Mouse (Mus musculus) thymus, adult 2 months (tissue): Measurements from ENCODE around the gene Aspg. TPM values are rescaled to one million over a fixed set of nuclear protein-coding genes. Genes with fewer than 3 reads are reported as not detected.

ENCODE experiments used
- DNase-seq: peaks from one replicate; pipeline ENCODE4 v3.0.0; 2021
- H3K27ac ChIP-seq: fragments of 200-500 bp; 2 replicates; pipeline ENCODE4 v1.5.1; 2012; ENCODE audit warnings: low read length, control low read depth; ENCODE audit not compliant: control insufficient read depth, insufficient read depth
- H3K27me3 ChIP-seq: fragments of 200-500 bp; 2 replicates; pipeline ENCODE4 v1.6.1; 2012; ENCODE audit warnings: mild to moderate bottlenecking, low read length, moderate library complexity, mixed read lengths; ENCODE audit not compliant: control insufficient read depth, insufficient read depth
- H3K36me3 ChIP-seq: fragments of 200-500 bp; 2 replicates; pipeline ENCODE4 v1.6.1; 2012; ENCODE audit warnings: mild to moderate bottlenecking, low read length, moderate library complexity; ENCODE audit not compliant: control insufficient read depth, insufficient read depth
- H3K4me1 ChIP-seq: fragments of 200-500 bp; replicated peaks from 2 replicates; pipeline ENCODE4 v1.6.1; 2012; ENCODE audit warnings: low read length; ENCODE audit not compliant: control insufficient read depth, insufficient read depth
- H3K4me3 ChIP-seq: fragments of 200-500 bp; 2 replicates; pipeline ENCODE4 v1.5.1; 2012; ENCODE audit warnings: mild to moderate bottlenecking, low read length, control low read depth, moderate library complexity; ENCODE audit not compliant: control insufficient read depth, insufficient read depth
- CTCF ChIP-seq: fragments of 200-500 bp; IDR thresholded peaks from 2 replicates; pipeline ENCODE4 v1.5.1; 2012; ENCODE audit warnings: mild to moderate bottlenecking, control low read depth, low read length, moderate library complexity, borderline replicate concordance; ENCODE audit not compliant: control insufficient read depth, poor library complexity, insufficient read depth; ENCODE audit errors: extremely low read depth
- POLR2A ChIP-seq: fragments of 200-500 bp; IDR thresholded peaks from 2 replicates; pipeline ENCODE4 v1.6.1; 2012; ENCODE audit warnings: mild to moderate bottlenecking, low read length, control low read depth, moderate library complexity; ENCODE audit not compliant: control insufficient read depth, poor library complexity, insufficient read depth; ENCODE audit errors: extremely low read depth
- WGBS: fragments of 180-500 bp; shearing (Covaris S2); methylation state at CpG from one replicate; pipeline ENCODE4 v1.1.7; 2018; 5-methylcytosine and 5-hydroxymethylcytosine counted together
- polyA plus RNA-seq: library from polyadenylated mRNA; depleted of rRNA; stranded (reverse); fragments of >200 nt; gene quantifications from 2 replicates; pipeline ENCODE4 v1.2.3, GENCODE M21; 2012; rRNA removed

Aspg gene
- polyA plus RNA-seq, 1 experiment, result 9.1 TPM

DNA sequence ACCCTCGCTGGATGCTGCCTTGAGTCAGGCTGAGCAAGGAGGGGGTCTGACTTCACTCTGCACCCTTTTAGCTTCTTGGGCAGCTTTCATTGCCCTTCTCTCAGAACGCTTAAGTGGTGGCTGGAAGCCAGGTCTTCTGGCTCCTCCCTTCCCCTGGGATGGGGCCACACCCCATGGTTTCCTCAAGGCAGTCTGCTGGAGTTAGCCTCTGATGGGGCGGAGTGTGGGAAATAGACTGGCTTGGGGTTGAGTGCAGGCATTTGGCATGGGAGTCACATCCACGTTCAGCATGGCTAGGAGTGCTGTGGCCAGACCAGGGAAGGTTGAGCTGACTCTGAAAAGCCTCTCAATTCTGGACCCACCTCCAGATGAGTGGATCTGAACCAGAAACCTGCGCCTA is 62.8 kb downstream of the Aspg start:
- TF ChIP-seq POLR2A, result no peak
- TF ChIP-seq CTCF, result no peak
- no peak overlapping the region for H3K4me3 ChIP-seq
- WGBS, result 83% methylated on average over 5 of the region's 5 CpGs
- H3K27ac ChIP-seq, result no peak overlapping the region
- H3K27me3 ChIP-seq, result no peaks in the 10 kb centered on the region
- no peak for DNase-seq
- H3K36me3 ChIP-seq, result no peaks in the 10 kb centered on the region
- H3K4me1 ChIP-seq, result no peaks in the 10 kb centered on the region

DNA sequence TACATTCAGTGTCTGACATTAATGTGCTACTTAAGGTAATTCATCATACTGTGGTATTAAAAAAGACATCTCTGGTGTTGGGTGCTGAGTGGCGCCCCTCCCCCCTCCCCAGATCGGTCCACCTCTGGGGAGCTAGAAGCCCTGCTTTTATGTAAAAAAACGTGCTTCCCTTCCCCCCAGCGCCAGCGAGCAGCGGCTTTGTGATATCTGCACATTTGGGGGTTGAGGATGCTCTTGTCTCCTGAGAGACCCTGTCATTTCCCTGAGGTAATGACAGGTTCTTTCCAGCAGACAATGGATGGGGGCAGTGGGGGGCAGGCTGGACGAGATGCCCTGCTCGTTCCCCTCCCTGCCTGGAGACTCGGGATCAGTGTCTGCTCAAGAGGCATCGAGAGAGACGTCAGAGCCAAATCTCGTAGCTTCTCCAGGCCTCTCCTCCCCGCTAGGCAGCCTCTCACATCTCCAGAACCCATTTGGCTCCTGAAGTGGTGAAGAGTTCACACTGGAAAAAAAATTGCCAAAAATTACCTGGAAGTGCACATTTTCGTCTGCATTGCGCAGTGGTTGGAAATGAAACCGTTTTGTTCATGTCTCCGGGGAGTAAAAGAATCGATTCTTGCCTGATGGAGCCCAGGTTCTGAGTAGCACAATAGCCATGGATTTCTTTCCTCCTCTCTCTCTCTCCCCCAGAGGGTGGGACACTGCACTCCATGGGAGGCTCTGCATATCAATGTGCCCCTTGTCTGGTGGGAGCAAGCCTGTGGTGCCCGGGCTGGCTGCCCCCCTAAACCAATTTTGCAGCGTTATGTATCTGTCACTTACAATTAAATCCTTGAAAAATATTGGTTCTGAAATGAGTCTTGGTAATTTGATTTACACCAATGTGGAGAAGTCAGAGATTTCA is 64.4 kb downstream of the Aspg start:
- TF ChIP-seq POLR2A (no peak), CTCF (no peak)
- Histone ChIP-seq H3K4me1 (no peaks in the 10 kb centered on the region), H3K27me3 (no peaks in the 10 kb centered on the region), H3K27ac (no peak overlapping the region), H3K4me3 (no peak overlapping the region), H3K36me3 (no peaks in the 10 kb centered on the region)
- 85% methylated on average over 20 of the region's 20 CpGs for WGBS
- DNase-seq, result no peak

GRCm38 (mm10) chr12:112171657-112172056 is 65.2 kb downstream of the Aspg start:
- Histone ChIP-seq H3K4me1 (no peaks in the 10 kb centered on the region), H3K4me3 (no peak overlapping the region), H3K27me3 (no peaks in the 10 kb centered on the region), H3K36me3 (no peaks in the 10 kb centered on the region), H3K27ac (no peak overlapping the region)
- TF ChIP-seq POLR2A, result no peak
- TF ChIP-seq CTCF, result no peak
- 85% methylated on average over 1 of the region's 1 CpGs for WGBS
- DNase-seq, result no peak

DNA sequence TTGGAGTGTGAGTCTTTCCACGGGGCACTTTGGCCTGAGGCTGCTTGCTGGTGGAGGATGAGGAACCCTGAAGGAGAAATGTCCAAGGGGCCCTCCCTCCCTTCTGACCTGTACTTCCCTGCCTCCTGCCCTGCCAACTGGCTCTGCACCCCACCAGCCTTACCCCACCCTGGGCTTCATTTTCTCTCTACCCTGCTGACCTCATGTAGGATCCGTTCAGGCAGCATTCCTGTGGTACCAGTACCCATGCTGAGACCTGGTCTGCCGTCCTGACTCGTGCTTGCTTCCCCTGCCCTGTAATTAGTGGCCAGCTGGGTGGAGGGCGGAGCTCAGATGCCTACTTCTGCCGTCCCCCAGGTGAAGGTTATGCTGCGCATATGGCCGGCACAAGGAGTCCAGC is 65.7 kb downstream of the Aspg start:
- no peak for DNase-seq

More for the DNA sequence above, 65.7 kb downstream of the Aspg start:
- H3K27me3 ChIP-seq, result no peaks in the 10 kb centered on the region
- no peak overlapping the region for H3K4me3 ChIP-seq
- no peaks in the 10 kb centered on the region for H3K36me3 ChIP-seq
- no peak overlapping the region for H3K27ac ChIP-seq
- WGBS, result 79% methylated on average over 8 of the region's 8 CpGs
- TF ChIP-seq POLR2A (no peak), CTCF (no peak)
- no peaks in the 10 kb centered on the region for H3K4me1 ChIP-seq

Other genes starting within 250 kb of the Aspg start
- gene Ppp1r13b, start 198.6 kb upstream of the Aspg start, polyA plus RNA-seq, result 28.1 and 30.1 TPM in 2 replicates
- gene Atp5mpl, start 139.7 kb upstream of the Aspg start, polyA plus RNA-seq, result 32.8 and 46.5 TPM in 2 replicates
- gene Tdrd9, start 135.1 kb upstream of the Aspg start, polyA plus RNA-seq, result 0.09 and 0.15 TPM in 2 replicates
- gene Rd3l, start 125.4 kb upstream of the Aspg start, polyA plus RNA-seq, result not detected in 2 replicates
- gene Kif26a, start 39.5 kb downstream of the Aspg start, polyA plus RNA-seq, result 6.3 and 6.6 TPM in 2 replicates